Comparison of ENCODE assay signal across 14 mouse cellular contexts in the genomic region with DNA sequence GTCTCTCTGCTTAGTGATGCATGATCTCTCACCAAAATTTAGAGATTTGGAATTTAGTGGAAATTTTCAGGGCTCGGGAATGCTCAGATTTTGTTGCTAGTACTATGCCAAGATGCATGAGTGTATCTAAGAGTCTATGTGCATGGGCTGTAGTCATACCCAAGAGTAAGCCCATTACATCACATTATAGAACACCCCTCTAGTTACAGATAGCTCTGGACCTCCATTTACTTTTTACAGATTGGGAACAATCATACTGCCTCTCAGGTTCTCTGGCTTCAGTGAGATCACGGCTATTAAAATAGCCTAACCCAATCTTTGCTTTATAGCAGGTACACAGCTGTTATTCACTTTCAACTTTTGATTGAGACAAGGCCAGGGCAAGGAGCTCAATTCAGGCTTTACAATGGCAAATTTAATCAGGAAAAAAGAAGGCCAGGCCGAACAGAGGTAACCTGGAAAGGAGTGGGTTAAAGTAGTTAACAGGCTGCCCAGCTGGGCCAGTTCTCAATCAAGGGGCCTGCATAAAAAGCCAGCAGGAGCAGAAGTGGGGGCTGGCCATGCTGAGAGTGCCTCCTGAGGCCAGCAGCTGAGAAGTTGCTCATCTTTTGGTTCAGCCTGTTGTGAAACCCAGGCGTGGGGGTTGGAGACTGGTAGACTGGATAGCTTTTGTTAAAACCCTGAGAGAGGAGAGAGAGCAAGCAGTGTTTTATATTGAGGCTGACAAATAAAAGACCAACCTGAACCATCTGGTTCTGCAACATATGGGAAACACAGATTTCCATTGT.
DNase-seq lines count a peak whose midpoint lies in the region; ATAC-seq lines count a peak whose summit lies in the region.
"Had no signal": no experiment of that assay in that cellular context is flagged by ENCODE, and none has a peak within 500 bp of the region (broad histone marks: within the 10 kb centered on the region; RNA-seq: fewer than 3 reads in every experiment).

No protein-coding gene starts in this region.

- DNase-seq in brain, adult 2 months (ENCODE audit: low read depth, low spot score), result peak; percentile 8
- DNase-seq in embryo, embryonic 10 days (ENCODE audit: low spot score), result peak; percentile 59
- peak; percentile 52 for DNase-seq in forebrain, embryonic 14.5 days (ENCODE audit: low spot score)
- DNase-seq in spleen, adult 12 weeks (ENCODE audit: low spot score), result no peak
- no peak for DNase-seq in adrenal gland, adult 18-20 months (ENCODE audit: low spot score in 2 of 2)
- no peak for DNase-seq in adrenal gland, adult 8-10 months
- DNase-seq: adrenal gland, postnatal 36 days; gastrocnemius, postnatal 10 days; kidney, postnatal 36 days; liver, embryonic 13.5 days; lung, postnatal 14 days had no signal

- no peak overlapping the region for H3K9ac ChIP-seq in forebrain, embryonic 14.5 days (ENCODE audit: low read length)
- H3K9ac ChIP-seq in midbrain, embryonic 13.5 days (replicated peaks), result no peak overlapping the region
- H3K9ac ChIP-seq: intestine, embryonic 15.5 days; liver, embryonic 13.5 days had no signal

- H3K27me3 ChIP-seq in forebrain, embryonic 14.5 days (replicated peaks; ENCODE audit: control insufficient read depth, insufficient read depth, low read length), result no peaks in the 10 kb centered on the region
- no peaks in the 10 kb centered on the region for H3K27me3 ChIP-seq in midbrain, embryonic 13.5 days
- H3K27me3 ChIP-seq: intestine, embryonic 15.5 days; liver, embryonic 13.5 days had no signal

- peaks cover 9% of the 10 kb centered on the region; the same call in 1 of the 2 replicates for H3K4me1 ChIP-seq in forebrain, embryonic 14.5 days (ENCODE audit: control insufficient read depth, insufficient read depth, low read length)
- peaks cover 18% of the 10 kb centered on the region for H3K4me1 ChIP-seq in midbrain, embryonic 13.5 days (replicated peaks)
- H3K4me1 ChIP-seq: intestine, embryonic 15.5 days; liver, embryonic 13.5 days had no signal

- H3K27ac ChIP-seq in forebrain, embryonic 14.5 days (ENCODE audit: low read depth, low read length), result 0 out of 2 replicates have a peak overlapping the region, but pooled peaks have one; percentile 23
- H3K27ac ChIP-seq in midbrain, embryonic 13.5 days, result peak overlapping the region; percentile 14; the same call in 1 of the 2 replicates
- H3K27ac ChIP-seq: intestine, embryonic 15.5 days; left cerebral cortex, adult 2 months; liver, embryonic 13.5 days had no signal

- H3K9me3 ChIP-seq in forebrain, embryonic 14.5 days (replicated peaks; ENCODE audit: control insufficient read depth, low read length), result no peaks in the 10 kb centered on the region
- H3K9me3 ChIP-seq in midbrain, embryonic 13.5 days, result no peaks in the 10 kb centered on the region
- H3K9me3 ChIP-seq: intestine, embryonic 15.5 days; liver, embryonic 13.5 days had no signal

- WGBS in forebrain, embryonic 14.5 days, result 29% methylated on average over 4 of the region's 4 CpGs
- 27% methylated on average over 4 of the region's 4 CpGs for WGBS in midbrain, embryonic 13.5 days

- peak; percentile 74; the same call in 1 of the 2 replicates for ATAC-seq in forebrain, embryonic 14.5 days
- peak; percentile 60 for ATAC-seq in midbrain, embryonic 13.5 days
- ATAC-seq: intestine, embryonic 15.5 days had no signal

- no peaks in the 10 kb centered on the region for H3K36me3 ChIP-seq in forebrain, embryonic 14.5 days (ENCODE audit: control insufficient read depth, insufficient read depth, low read length)
- no peaks in the 10 kb centered on the region for H3K36me3 ChIP-seq in midbrain, embryonic 13.5 days
- H3K36me3 ChIP-seq: intestine, embryonic 15.5 days; liver, embryonic 13.5 days had no signal

- no peak overlapping the region for H3K4me3 ChIP-seq in forebrain, embryonic 14.5 days (ENCODE audit: low read depth, low read length)
- no peak overlapping the region for H3K4me3 ChIP-seq in midbrain, embryonic 13.5 days (replicated peaks)
- H3K4me3 ChIP-seq: intestine, embryonic 15.5 days; left cerebral cortex, adult 2 months; liver, embryonic 13.5 days had no signal

- no peak overlapping the region for H3K4me2 ChIP-seq in forebrain, embryonic 14.5 days (ENCODE audit: low read length)
- no peak overlapping the region for H3K4me2 ChIP-seq in midbrain, embryonic 13.5 days (replicated peaks)
- H3K4me2 ChIP-seq: intestine, embryonic 15.5 days; liver, embryonic 13.5 days had no signal

Comparison
In these comparisons a context has a peak if more than half of its experiments do, and no peak if none do; other contexts are left out.
1. DNase-seq: peak in brain, adult 2 months (single experiment), embryo, embryonic 10 days (single experiment) and forebrain, embryonic 14.5 days (single experiment); none in spleen, adult 12 weeks (single experiment), adrenal gland, adult 18-20 months (0 of 2) and adrenal gland, adult 8-10 months (single experiment).